Mouse (Mus musculus): ENCODE results near the gene Fbxl18.

- TF ChIP-seq CTCF (conservative IDR thresholded peaks at IDR 0.05; ENCODE audit: insufficient read depth, insufficient read length, low read depth, low read length), result no peak
- no peak for TF ChIP-seq POLR2A (IDR thresholded peaks at IDR 0.05; ENCODE audit: low read depth, low read length)
Measured at GRCm38 (mm10) chr5:142857763-142858229, 37.4 kb downstream of the Fbxl18 start.

Measured in kidney, adult 2 months (tissue).